Mouse (Mus musculus): Measurements from ENCODE around the gene Cass4. TPM values are rescaled to one million over a fixed set of nuclear protein-coding genes. Genes with fewer than 3 reads are reported as not detected.

The Cass4 gene
- polyA plus RNA-seq, 1 experiment from 2014 or later, result 1.1 TPM

DNA sequence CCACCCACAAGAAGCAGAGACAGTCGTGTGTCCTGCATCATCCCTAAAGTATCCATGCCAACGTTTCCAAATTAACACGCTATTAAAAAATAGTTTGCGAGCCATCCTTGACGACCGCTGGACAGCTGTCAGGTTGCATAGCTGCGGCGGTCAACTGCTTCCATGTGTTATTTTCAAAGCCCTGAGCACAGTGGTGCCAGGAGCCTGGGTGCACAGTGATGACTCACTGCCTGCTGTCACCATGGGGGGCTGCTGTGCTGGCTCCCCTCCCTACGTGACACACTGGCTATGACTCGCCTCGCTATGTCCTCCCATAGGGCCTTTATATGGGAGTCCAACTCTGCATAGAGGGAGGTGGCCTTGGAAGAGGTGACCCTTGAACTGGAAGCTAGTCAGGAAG is 17.5 kb downstream of the Cass4 start:
- Histone ChIP-seq H3K4me2 (no peak overlapping the region), H3K9me3 (ENCODE audit: control insufficient read depth, low read length) (no peaks in the 10 kb centered on the region), H3K36me3 (ENCODE audit: control insufficient read depth, insufficient read depth, low read length) (no peaks in the 10 kb centered on the region), H3K27ac (ENCODE audit: low read depth, low read length) (no peak overlapping the region), H3K4me3 (ENCODE audit: low read depth, low read length) (no peak overlapping the region), H3K9ac (ENCODE audit: low read depth, low read length) (no peak overlapping the region), H3K4me1 (replicated peaks; ENCODE audit: control insufficient read depth, insufficient read depth, low read length) (peaks cover 10% of the 10 kb centered on the region), H3K27me3 (replicated peaks; ENCODE audit: control insufficient read depth, insufficient read depth, low read length) (no peaks in the 10 kb centered on the region)
- DNase-seq (ENCODE audit: low spot score) (no peak), ATAC-seq (replicated peaks; ENCODE audit: low FRiP score) (no peak)
- WGBS, result 78% methylated on average over 11 of the region's 11 CpGs

DNA sequence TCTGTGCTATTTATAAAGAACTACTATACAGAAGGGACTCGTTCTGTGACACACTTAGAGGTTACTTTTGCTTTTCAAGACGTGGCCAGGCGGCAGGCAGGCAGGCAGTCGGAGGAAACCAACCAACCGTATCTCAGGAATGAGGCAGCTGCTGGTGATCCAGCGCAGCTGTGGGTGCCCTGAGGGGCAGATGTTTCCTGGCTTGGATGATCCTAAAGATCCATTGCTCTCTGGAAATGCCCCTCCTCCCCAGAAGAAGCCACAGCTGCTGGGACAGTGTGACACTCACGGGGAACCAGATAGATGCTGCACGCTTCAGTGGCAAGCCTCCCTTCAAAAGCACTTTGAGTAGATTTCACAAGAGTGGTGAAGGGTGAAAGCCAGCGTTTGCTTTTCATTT is 18.9 kb downstream of the Cass4 start:
- H3K4me2 ChIP-seq, result peak overlapping the region; percentile 30; the same call in 1 of the 2 replicates
- WGBS, result 14% methylated on average over 9 of the region's 9 CpGs
- peak; percentile 68 for ATAC-seq (replicated peaks; ENCODE audit: low FRiP score)

DNA sequence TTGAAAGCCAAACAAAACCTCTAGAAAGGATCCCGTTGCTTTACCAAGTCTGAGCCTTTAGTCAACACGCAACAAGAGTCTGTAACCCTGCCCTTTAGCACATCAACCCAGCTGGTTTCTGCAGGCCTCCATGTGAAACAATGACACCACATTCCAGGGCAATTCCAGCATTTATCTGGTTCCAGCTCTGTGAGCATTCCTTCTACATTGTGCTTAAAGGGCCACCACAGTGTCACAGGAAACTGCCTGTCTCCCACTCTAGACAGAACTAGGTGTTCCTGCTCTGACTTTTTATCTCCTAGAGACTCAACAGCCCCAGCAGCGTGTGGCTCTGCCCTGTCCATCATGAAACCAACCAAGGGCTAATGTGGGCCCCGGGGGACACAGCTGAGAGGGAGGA is 19.7 kb downstream of the Cass4 start:
- no peak overlapping the region for H3K4me2 ChIP-seq

More for the DNA sequence above, 18.9 kb downstream of the Cass4 start:
- Histone ChIP-seq H3K4me3 (ENCODE audit: low read depth, low read length) (no peak overlapping the region), H3K9me3 (ENCODE audit: control insufficient read depth, low read length) (no peaks in the 10 kb centered on the region), H3K9ac (ENCODE audit: low read depth, low read length) (no peak overlapping the region), H3K4me1 (replicated peaks; ENCODE audit: control insufficient read depth, insufficient read depth, low read length) (peaks cover 10% of the 10 kb centered on the region), H3K27me3 (replicated peaks; ENCODE audit: control insufficient read depth, insufficient read depth, low read length) (no peaks in the 10 kb centered on the region), H3K36me3 (ENCODE audit: control insufficient read depth, insufficient read depth, low read length) (no peaks in the 10 kb centered on the region), H3K27ac (ENCODE audit: low read depth, low read length) (no peak overlapping the region)
- DNase-seq (ENCODE audit: low spot score), result peak; percentile 53

DNA sequence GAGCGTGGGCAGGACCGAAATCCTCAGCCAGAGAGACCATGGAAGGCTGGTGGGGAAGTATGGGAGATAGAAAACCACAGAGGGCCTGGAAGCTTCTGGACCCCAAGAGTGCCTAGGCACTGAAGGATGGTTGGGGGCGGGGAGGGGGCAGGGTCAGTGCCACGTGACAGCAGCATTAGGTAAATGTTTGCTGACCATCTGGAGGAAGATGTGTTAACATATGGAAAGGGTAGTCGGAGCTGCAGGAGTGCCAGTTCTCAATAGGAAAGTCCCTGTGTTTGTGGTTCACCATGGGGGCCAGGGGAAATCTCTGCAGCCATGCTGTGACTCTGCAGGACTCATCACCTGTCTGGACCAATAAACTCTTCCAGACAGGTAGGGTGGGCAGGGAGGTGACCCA is 20.3 kb downstream of the Cass4 start:
- H3K4me1 ChIP-seq (replicated peaks; ENCODE audit: control insufficient read depth, insufficient read depth, low read length), result peaks cover 10% of the 10 kb centered on the region
- no peaks in the 10 kb centered on the region for H3K9me3 ChIP-seq (ENCODE audit: control insufficient read depth, low read length)
- no peaks in the 10 kb centered on the region for H3K27me3 ChIP-seq (replicated peaks; ENCODE audit: control insufficient read depth, insufficient read depth, low read length)
- no peak overlapping the region for H3K4me2 ChIP-seq
- DNase-seq (ENCODE audit: low spot score), result no peak
- WGBS, result 47% methylated on average over 5 of the region's 5 CpGs
- H3K9ac ChIP-seq (ENCODE audit: low read depth, low read length), result no peak overlapping the region
- H3K4me3 ChIP-seq (ENCODE audit: low read depth, low read length), result no peak overlapping the region
- no peak overlapping the region for H3K27ac ChIP-seq (ENCODE audit: low read depth, low read length)
- no peak for ATAC-seq (replicated peaks; ENCODE audit: low FRiP score)
- H3K36me3 ChIP-seq (ENCODE audit: control insufficient read depth, insufficient read depth, low read length), result no peaks in the 10 kb centered on the region

More for the DNA sequence above, 19.7 kb downstream of the Cass4 start:
- peak overlapping the region; percentile 17; the same call in 1 of the 2 replicates for H3K27ac ChIP-seq (ENCODE audit: low read depth, low read length)
- no peak for DNase-seq (ENCODE audit: low spot score)
- no peaks in the 10 kb centered on the region for H3K27me3 ChIP-seq (replicated peaks; ENCODE audit: control insufficient read depth, insufficient read depth, low read length)
- WGBS, result 23% methylated on average over 4 of the region's 4 CpGs
- no peak overlapping the region for H3K4me3 ChIP-seq (ENCODE audit: low read depth, low read length)
- no peaks in the 10 kb centered on the region for H3K36me3 ChIP-seq (ENCODE audit: control insufficient read depth, insufficient read depth, low read length)
- ATAC-seq (replicated peaks; ENCODE audit: low FRiP score), result peak; percentile 35; the same call in 1 of the 2 replicates
- H3K9ac ChIP-seq (ENCODE audit: low read depth, low read length), result no peak overlapping the region
- no peaks in the 10 kb centered on the region for H3K9me3 ChIP-seq (ENCODE audit: control insufficient read depth, low read length)
- H3K4me1 ChIP-seq (replicated peaks; ENCODE audit: control insufficient read depth, insufficient read depth, low read length), result peaks cover 10% of the 10 kb centered on the region

DNA sequence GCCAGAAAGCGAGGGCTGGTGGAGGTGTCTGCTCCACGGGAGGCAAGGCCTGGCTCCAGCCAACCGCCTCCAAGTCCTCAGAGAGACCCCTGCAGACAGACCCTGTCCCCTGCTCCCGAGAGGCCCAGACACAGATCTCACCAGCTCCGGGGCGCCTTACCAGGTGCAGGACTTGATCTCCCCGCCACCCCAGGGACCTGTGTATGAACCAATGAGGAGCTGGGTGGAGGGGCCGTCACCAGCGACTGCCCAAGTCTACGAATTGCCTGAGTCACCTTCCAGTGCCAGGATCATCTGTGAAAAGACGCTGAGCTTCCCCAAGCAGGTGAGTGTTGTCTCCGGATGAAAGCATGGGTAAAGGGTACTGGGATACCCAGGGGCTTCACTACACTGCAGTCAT is 22.6 kb downstream of the Cass4 start:
- no peak for ATAC-seq (replicated peaks; ENCODE audit: low FRiP score)

DNA sequence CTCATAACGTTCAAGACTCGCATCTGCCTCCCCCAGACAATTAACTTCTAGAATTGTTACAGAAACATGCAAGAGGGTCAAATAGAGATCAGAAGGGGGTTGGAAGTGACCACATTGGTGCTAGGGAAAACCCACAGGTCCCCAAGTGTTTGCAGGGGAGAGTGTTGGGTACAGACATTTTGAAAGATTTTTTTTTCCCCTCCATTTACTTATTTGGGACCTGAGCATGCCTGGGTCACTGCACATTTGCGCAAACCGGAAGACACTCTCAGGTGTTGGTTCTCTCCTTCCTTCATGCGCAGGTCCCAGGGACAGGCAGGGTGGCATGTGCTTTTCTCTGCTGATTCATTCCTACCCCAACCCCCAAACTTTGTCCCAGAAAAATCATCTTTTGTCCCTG is 23.3 kb downstream of the Cass4 start:
- Histone ChIP-seq H3K27me3 (replicated peaks; ENCODE audit: control insufficient read depth, insufficient read depth, low read length) (no peaks in the 10 kb centered on the region), H3K9me3 (ENCODE audit: control insufficient read depth, low read length) (no peaks in the 10 kb centered on the region), H3K9ac (ENCODE audit: low read depth, low read length) (no peak overlapping the region), H3K27ac (ENCODE audit: low read depth, low read length) (no peak overlapping the region), H3K4me1 (replicated peaks; ENCODE audit: control insufficient read depth, insufficient read depth, low read length) (peaks cover 10% of the 10 kb centered on the region), H3K4me2 (no peak overlapping the region), H3K4me3 (ENCODE audit: low read depth, low read length) (no peak overlapping the region), H3K36me3 (ENCODE audit: control insufficient read depth, insufficient read depth, low read length) (no peaks in the 10 kb centered on the region)
- DNase-seq (ENCODE audit: low spot score) (no peak), ATAC-seq (replicated peaks; ENCODE audit: low FRiP score) (no peak)
- WGBS, result 90% methylated on average over 5 of the region's 5 CpGs

More for the DNA sequence above, 22.6 kb downstream of the Cass4 start:
- Histone ChIP-seq H3K4me1 (replicated peaks; ENCODE audit: control insufficient read depth, insufficient read depth, low read length) (peaks cover 10% of the 10 kb centered on the region), H3K4me3 (ENCODE audit: low read depth, low read length) (no peak overlapping the region), H3K4me2 (no peak overlapping the region), H3K9ac (ENCODE audit: low read depth, low read length) (no peak overlapping the region), H3K27me3 (replicated peaks; ENCODE audit: control insufficient read depth, insufficient read depth, low read length) (no peaks in the 10 kb centered on the region), H3K36me3 (ENCODE audit: control insufficient read depth, insufficient read depth, low read length) (no peaks in the 10 kb centered on the region), H3K27ac (ENCODE audit: low read depth, low read length) (no peak overlapping the region), H3K9me3 (ENCODE audit: control insufficient read depth, low read length) (no peaks in the 10 kb centered on the region)
- DNase-seq (ENCODE audit: low spot score), result no peak
- 64% methylated on average over 12 of the region's 12 CpGs for WGBS

DNA sequence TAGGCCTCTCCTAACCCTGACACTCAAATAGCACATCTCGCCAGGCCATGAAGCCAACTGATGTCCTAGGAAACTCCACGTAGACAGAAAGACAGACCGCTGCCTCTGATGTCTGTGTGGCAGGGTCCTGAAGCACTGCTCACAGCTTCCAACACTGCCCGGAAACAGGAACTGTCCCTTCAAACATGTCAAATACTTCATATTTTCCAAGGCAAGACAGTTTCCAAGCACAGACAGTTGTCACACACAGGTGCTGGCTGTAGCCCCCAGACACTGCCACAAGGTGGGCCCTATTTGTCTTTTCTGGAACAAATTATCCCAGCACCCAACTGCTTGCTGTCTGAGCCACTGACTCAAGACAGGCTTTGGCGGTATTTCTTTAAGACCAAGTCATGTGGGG is 24.6 kb downstream of the Cass4 start:
- Histone ChIP-seq H3K9me3 (ENCODE audit: control insufficient read depth, low read length) (no peaks in the 10 kb centered on the region), H3K4me1 (replicated peaks; ENCODE audit: control insufficient read depth, insufficient read depth, low read length) (peaks cover 4% of the 10 kb centered on the region), H3K4me3 (ENCODE audit: low read depth, low read length) (no peak overlapping the region), H3K36me3 (ENCODE audit: control insufficient read depth, insufficient read depth, low read length) (no peaks in the 10 kb centered on the region), H3K9ac (ENCODE audit: low read depth, low read length) (no peak overlapping the region), H3K27ac (ENCODE audit: low read depth, low read length) (no peak overlapping the region), H3K27me3 (replicated peaks; ENCODE audit: control insufficient read depth, insufficient read depth, low read length) (no peaks in the 10 kb centered on the region), H3K4me2 (no peak overlapping the region)
- WGBS, result 75% methylated on average over 5 of the region's 5 CpGs
- no peak for DNase-seq (ENCODE audit: low spot score)
- ATAC-seq (replicated peaks; ENCODE audit: low FRiP score), result no peak

DNA sequence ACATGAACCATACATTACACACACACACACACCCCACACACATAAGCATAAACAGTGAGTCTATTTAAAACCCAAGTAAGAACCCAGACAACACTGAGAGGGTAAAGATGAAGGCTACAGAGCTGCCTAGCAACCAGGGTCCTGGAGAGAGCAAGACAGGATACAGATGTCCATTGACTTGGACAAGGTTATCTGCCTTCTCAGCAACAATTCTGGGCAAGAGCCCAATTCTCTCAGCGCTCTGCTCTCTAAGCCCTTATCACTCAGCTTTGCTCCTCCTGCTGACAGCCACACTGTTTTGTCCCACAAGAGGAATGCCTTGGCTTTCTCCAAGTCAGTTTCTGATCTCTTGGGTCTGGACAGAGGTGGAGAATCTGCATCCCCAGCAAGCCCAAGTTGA is 37.0 kb downstream of the Cass4 start:
- Histone ChIP-seq H3K4me3 (ENCODE audit: low read depth, low read length) (no peak overlapping the region), H3K27me3 (replicated peaks; ENCODE audit: control insufficient read depth, insufficient read depth, low read length) (no peaks in the 10 kb centered on the region), H3K9ac (ENCODE audit: low read depth, low read length) (no peak overlapping the region), H3K4me2 (no peak overlapping the region), H3K4me1 (replicated peaks; ENCODE audit: control insufficient read depth, insufficient read depth, low read length) (no peaks in the 10 kb centered on the region; the same call in 1 of the 2 replicates), H3K27ac (ENCODE audit: low read depth, low read length) (no peak overlapping the region), H3K9me3 (ENCODE audit: control insufficient read depth, low read length) (no peaks in the 10 kb centered on the region), H3K36me3 (ENCODE audit: control insufficient read depth, insufficient read depth, low read length) (no peaks in the 10 kb centered on the region)
- peak; percentile 63 for ATAC-seq (replicated peaks; ENCODE audit: low FRiP score)
- no peak for DNase-seq (ENCODE audit: low spot score)
- 52% methylated on average over 1 of the region's 1 CpGs for WGBS

DNA sequence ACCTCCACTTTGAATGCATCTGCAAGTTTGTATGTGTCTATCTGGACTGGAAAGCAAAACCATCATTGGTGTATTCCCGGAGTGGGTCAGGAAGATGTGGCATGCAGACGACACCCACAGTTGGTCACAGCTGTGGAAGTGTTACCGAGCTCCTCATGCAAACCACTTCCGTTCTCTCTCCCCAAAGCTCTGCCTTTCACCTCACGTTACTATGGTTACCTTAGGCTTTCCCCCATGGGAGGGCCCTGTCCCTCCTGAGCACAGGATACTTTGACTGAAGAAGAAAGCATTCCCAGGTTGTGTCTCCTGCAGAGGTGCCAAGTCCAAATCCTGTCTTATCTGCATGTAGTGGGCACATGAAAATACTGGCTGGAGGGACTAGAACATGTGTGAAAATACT is 40.2 kb downstream of the Cass4 start:
- Histone ChIP-seq H3K4me2 (no peak overlapping the region), H3K36me3 (ENCODE audit: control insufficient read depth, insufficient read depth, low read length) (no peaks in the 10 kb centered on the region), H3K9me3 (ENCODE audit: control insufficient read depth, low read length) (no peaks in the 10 kb centered on the region), H3K9ac (ENCODE audit: low read depth, low read length) (no peak overlapping the region), H3K27me3 (replicated peaks; ENCODE audit: control insufficient read depth, insufficient read depth, low read length) (no peaks in the 10 kb centered on the region), H3K4me1 (replicated peaks; ENCODE audit: control insufficient read depth, insufficient read depth, low read length) (no peaks in the 10 kb centered on the region; the same call in 1 of the 2 replicates), H3K4me3 (ENCODE audit: low read depth, low read length) (no peak overlapping the region), H3K27ac (ENCODE audit: low read depth, low read length) (no peak overlapping the region)
- DNase-seq (ENCODE audit: low spot score) (no peak), ATAC-seq (replicated peaks; ENCODE audit: low FRiP score) (no peak)
- 39% methylated on average over 5 of the region's 5 CpGs for WGBS

Measured in liver, embryonic 11.5 days (tissue).